Comparison of ENCODE assay signal across 8 mouse cellular contexts in genomic region chr15:77764391-77765006, GRCm38 (mm10). TPM values are rescaled to one million over a fixed set of nuclear protein-coding genes. Genes with fewer than 3 reads are reported as not detected.
A peak's percentile ranks its signal among the peaks of the same experiment; 100 is the strongest.
DNase-seq lines count a peak whose midpoint lies in the region; ATAC-seq and TF ChIP-seq lines count a peak whose summit lies in the region.

No protein-coding gene starts in this region.

- peaks cover 3% of the 10 kb centered on the region; the same call in 1 of the 2 replicates for H3K4me1 ChIP-seq in testis, adult 2 months (ENCODE audit: control insufficient read depth, insufficient read depth, low read length)
- H3K4me1 ChIP-seq in stomach, postnatal 0 days (replicated peaks; ENCODE audit: control insufficient read depth, insufficient read depth): no peaks in the 10 kb centered on the region
- no peaks in the 10 kb centered on the region for H3K4me1 ChIP-seq in hindbrain, embryonic 10.5 days (replicated peaks)

- no peaks in the 10 kb centered on the region for H3K9me3 ChIP-seq in stomach, postnatal 0 days (ENCODE audit: control insufficient read depth, low read length)
- H3K9me3 ChIP-seq in hindbrain, embryonic 10.5 days: no peaks in the 10 kb centered on the region

- ATAC-seq in stomach, postnatal 0 days (ENCODE audit: low FRiP score, low TSS enrichment): peak; percentile 8; the same call in 1 of the 2 replicates

- no peak for TF ChIP-seq CTCF in testis, adult 2 months (IDR thresholded peaks at IDR 0.05; ENCODE audit: control insufficient read depth, insufficient read depth, insufficient replicate concordance, low read depth, low read length)
- TF ChIP-seq CTCF in stomach, postnatal 0 days (IDR thresholded peaks at IDR 0.05; ENCODE audit: low read depth): no peak

- peak overlapping the region; percentile 63 for H3K27ac ChIP-seq in testis, adult 2 months (ENCODE audit: control insufficient read depth, insufficient read depth, low read depth, low read length)
- H3K27ac ChIP-seq in stomach, postnatal 0 days (replicated peaks): peak overlapping the region; percentile 65
- no peak overlapping the region for H3K27ac ChIP-seq in hindbrain, embryonic 10.5 days

- peak; percentile 54 to 69 for DNase-seq in adrenal gland, adult (ENCODE audit: inconsistent age in 2 of 2, low spot score in 1 of 2)
- no peak for DNase-seq in adrenal gland, adult 18-20 months (ENCODE audit: low spot score in 2 of 2)
- DNase-seq in testis, postnatal 10 days (ENCODE audit: low spot score): no peak
- peak; percentile 58 to 85 for DNase-seq in kidney, postnatal 25 days
- DNase-seq in stomach, postnatal 0 days (ENCODE audit: low spot score): no peak
- no peak for DNase-seq in left cerebral cortex, postnatal 25 days (ENCODE audit: low spot score in 2 of 2)
- DNase-seq in hindbrain, embryonic 10.5 days (ENCODE audit: low spot score): no peak

- no peaks in the 10 kb centered on the region for H3K36me3 ChIP-seq in testis, adult 2 months (ENCODE audit: control insufficient read depth, insufficient read depth, low read length)
- H3K36me3 ChIP-seq in stomach, postnatal 0 days (ENCODE audit: control insufficient read depth, insufficient read depth, low read length): peaks cover 77% of the 10 kb centered on the region
- peaks cover 100% of the 10 kb centered on the region for H3K36me3 ChIP-seq in hindbrain, embryonic 10.5 days

- H3K27me3 ChIP-seq in testis, adult 2 months (ENCODE audit: control insufficient read depth, insufficient read depth, low read length): no peaks in the 10 kb centered on the region
- no peaks in the 10 kb centered on the region for H3K27me3 ChIP-seq in stomach, postnatal 0 days (ENCODE audit: control insufficient read depth, insufficient read depth, low read length)
- no peaks in the 10 kb centered on the region for H3K27me3 ChIP-seq in hindbrain, embryonic 10.5 days (ENCODE audit: insufficient read depth, poor library complexity, severe bottlenecking)

- peak; percentile 20; the same call in 1 of the 2 replicates for TF ChIP-seq POLR2A in testis, adult 2 months (IDR thresholded peaks at IDR 0.05; ENCODE audit: control insufficient read depth, low read depth, low read length)

- WGBS in stomach, postnatal 0 days: 62% methylated on average over 13 of the region's 13 CpGs
- WGBS in hindbrain, embryonic 10.5 days: 93% methylated on average over 13 of the region's 13 CpGs

- H3K4me2 ChIP-seq in stomach, postnatal 0 days (replicated peaks; ENCODE audit: low read depth): no peak overlapping the region

- no peak for TF ChIP-seq EP300 in stomach, postnatal 0 days (optimal IDR thresholded peaks at IDR 0.05)

- H3K4me3 ChIP-seq in testis, adult 2 months (ENCODE audit: control insufficient read depth, low read depth, low read length): no peak overlapping the region
- no peak overlapping the region for H3K4me3 ChIP-seq in stomach, postnatal 0 days (ENCODE audit: low read depth, low read length)
- no peak overlapping the region for H3K4me3 ChIP-seq in hindbrain, embryonic 10.5 days

- intact Hi-C loops in left cerebral cortex, postnatal 25 days (cut with DNase I): loop anchor here (5.0 kb wide), 1 partner anchor 153 kb away; no protein-coding TSS in a partner anchor

- no peak overlapping the region for H3K9ac ChIP-seq in stomach, postnatal 0 days (ENCODE audit: low read length)

RNA-seq across cellular contexts. Expression of gene Apol8, which starts 7.7 kb away (rescaled TPM):
- total RNA-seq in adrenal gland, adult 18-20 months (2021): not detected
- polyA plus RNA-seq in testis, adult 2 months (2012; rRNA removed): 0.17 TPM in 2 replicates
- 0.05 and 0.10 TPM in 2 replicates for polyA plus RNA-seq in stomach, postnatal 0 days (2015; fragmentation: Nextera tagmentation; extraction: Ambion mirVana)
- total RNA-seq in left cerebral cortex, postnatal 25 days (2021): 1 to 10 TPM; 2.2 to 3.3 TPM
- 0.14 and 0.20 TPM in 2 replicates for polyA plus RNA-seq in hindbrain, embryonic 10.5 days (2016; fragmentation: Nextera tagmentation; extraction: Ambion mirVana)

RNA-seq across cellular contexts. Expression of gene Apol9b, which starts 35.7 kb away (rescaled TPM):
- total RNA-seq in adrenal gland, adult 18-20 months (2021): 1 to 10 TPM in 1 of 2 experiments, under 1 TPM in 1; 0.66 to 1.6 TPM
- not detected in 2 replicates for polyA plus RNA-seq in testis, adult 2 months (2012; rRNA removed)
- polyA plus RNA-seq in stomach, postnatal 0 days (2015; fragmentation: Nextera tagmentation; extraction: Ambion mirVana): 0.33 and 0.45 TPM in 2 replicates
- not detected for total RNA-seq in left cerebral cortex, postnatal 25 days (2021)
- polyA plus RNA-seq in hindbrain, embryonic 10.5 days (2016; fragmentation: Nextera tagmentation; extraction: Ambion mirVana): not detected in 2 replicates

Comparison
In these comparisons a context has a peak if more than half of its experiments do, and no peak if none do; other contexts are left out.
1. DNase-seq: peak in adrenal gland, adult (2 of 2) and kidney, postnatal 25 days (2 of 2); none in adrenal gland, adult 18-20 months (0 of 2), testis, postnatal 10 days (single experiment), stomach, postnatal 0 days (single experiment), left cerebral cortex, postnatal 25 days (0 of 2) and hindbrain, embryonic 10.5 days (single experiment).